ENCODE assay signal across 8 mouse cellular contexts in genomic region chr9:120110211-120111018, GRCm38 (mm10). TPM values are rescaled to one million over a fixed set of nuclear protein-coding genes. Genes with fewer than 3 reads are reported as not detected.
DNase-seq lines count a peak whose midpoint lies in the region; ATAC-seq lines count a peak whose summit lies in the region.

TSS of gene Slc25a38 (plus strand) at chr9:120110374.

- H3K27me3 ChIP-seq in hindbrain, embryonic 12.5 days, result no peaks in the 10 kb centered on the region

- no peaks in the 10 kb centered on the region for H3K9me3 ChIP-seq in hindbrain, embryonic 12.5 days (replicated peaks)

- H3K4me2 ChIP-seq in hindbrain, embryonic 12.5 days (replicated peaks), result peak within 1 kb of the TSS; percentile 60

- peak within 1 kb of the TSS; percentile 94 for H3K27ac ChIP-seq in hindbrain, embryonic 12.5 days

- WGBS in hindbrain, embryonic 12.5 days, result 1% methylated on average over 62 of the region's 62 CpGs

- no peaks in the 10 kb centered on the region for H3K36me3 ChIP-seq in hindbrain, embryonic 12.5 days

- peak; percentile 99 for ATAC-seq in hindbrain, embryonic 12.5 days (ENCODE audit: low FRiP score)

- H3K4me3 ChIP-seq in hindbrain, embryonic 12.5 days, result peak within 1 kb of the TSS; percentile 85

- peak; percentile 96 for DNase-seq in Muller cell, postnatal 12 days (ENCODE audit: inconsistent ontology term)
- DNase-seq in cerebellum, adult 9-11 months, result peak; percentile 96
- peak; percentile 94 to 95 for DNase-seq in frontal cortex, postnatal 10 days (ENCODE audit: low spot score in 2 of 2)
- DNase-seq in layer of hippocampus, postnatal 14 days (ENCODE audit: low spot score in 2 of 2), result peak; percentile 94 to 96
- DNase-seq in lung, postnatal 14 days, result peak; percentile 95
- peak; percentile 79 for DNase-seq in retina, adult 2 months (ENCODE audit: low read depth, low spot score)
- DNase-seq in thymus, postnatal 36 days, result peak; percentile 94 to 96

- peaks cover 7% of the 10 kb centered on the region for H3K4me1 ChIP-seq in hindbrain, embryonic 12.5 days

- peak within 1 kb of the TSS; percentile 75 for H3K9ac ChIP-seq in hindbrain, embryonic 12.5 days

RNA-seq across cellular contexts. Expression of gene Slc25a38, which starts in this region (rescaled TPM):
- polyA plus RNA-seq in hindbrain, embryonic 12.5 days (2016; fragmentation: Nextera tagmentation; extraction: Ambion mirVana), result 35.0 and 38.0 TPM in 2 replicates
- 10 to 100 TPM; 25.6 to 25.7 TPM for total RNA-seq in layer of hippocampus, postnatal 14 days (2021)

Comparison
In these comparisons a context has a peak if more than half of its experiments do, and no peak if none do; other contexts are left out.
1. Peak in every context shown above with its lines: DNase-seq, ATAC-seq, H3K4me3 ChIP-seq and H3K27ac ChIP-seq.